In genomic region chr17:28375592-28376061, GRCm38 (mm10) we compare ENCODE assay signal across 14 mouse cellular contexts. TPM values are rescaled to one million over a fixed set of nuclear protein-coding genes. Genes with fewer than 3 reads are reported as not detected.
DNase-seq lines count a peak whose midpoint lies in the region; ATAC-seq and TF ChIP-seq lines count a peak whose summit lies in the region.
"Had no signal": no experiment of that assay in that cellular context is flagged by ENCODE, and none has a peak within 500 bp of the region (broad histone marks: within the 10 kb centered on the region; RNA-seq: fewer than 3 reads in every experiment).

No protein-coding gene starts in this region.

- no peak for TF ChIP-seq CTCF in forebrain, postnatal 0 days (IDR thresholded peaks at IDR 0.05; ENCODE audit: low read depth)

- H3K27me3 ChIP-seq in neural tube, embryonic 12.5 days (replicated peaks): peaks cover 28% of the 10 kb centered on the region
- peaks cover 24% of the 10 kb centered on the region for H3K27me3 ChIP-seq in intestine, embryonic 14.5 days (replicated peaks; ENCODE audit: control insufficient read depth, insufficient read depth, low read length)
- peaks cover 13% of the 10 kb centered on the region for H3K27me3 ChIP-seq in stomach, embryonic 15.5 days (replicated peaks)
- peaks cover 19% of the 10 kb centered on the region for H3K27me3 ChIP-seq in forebrain, postnatal 0 days (ENCODE audit: insufficient read depth, low read length)

- intact Hi-C loops in left cerebral cortex, postnatal 10 days (cut with DNase I): no loop called here

- 5% methylated on average over 17 of the region's 17 CpGs for WGBS in neural tube, embryonic 12.5 days
- WGBS in intestine, embryonic 14.5 days: 6% methylated on average over 17 of the region's 17 CpGs
- WGBS in stomach, embryonic 15.5 days: 7% methylated on average over 17 of the region's 17 CpGs
- WGBS in forebrain, postnatal 0 days: 19% methylated on average over 17 of the region's 17 CpGs

- H3K4me2 ChIP-seq in neural tube, embryonic 12.5 days (replicated peaks): 0 out of 2 replicates have a peak overlapping the region, but pooled peaks have one; percentile 9
- peak overlapping the region; percentile 6; the same call in 1 of the 2 replicates for H3K4me2 ChIP-seq in intestine, embryonic 14.5 days (ENCODE audit: low read length)
- H3K4me2 ChIP-seq in stomach, embryonic 15.5 days: peak overlapping the region; percentile 25
- H3K4me2 ChIP-seq in forebrain, postnatal 0 days (ENCODE audit: low read depth): no peak overlapping the region
- H3K4me2 ChIP-seq: forebrain, embryonic 15.5 days; heart, embryonic 13.5 days; limb, embryonic 15.5 days had no signal

- no peaks in the 10 kb centered on the region for H3K4me1 ChIP-seq in neural tube, embryonic 12.5 days
- H3K4me1 ChIP-seq in intestine, embryonic 14.5 days (replicated peaks; ENCODE audit: control insufficient read depth, insufficient read depth, low read length): no peaks in the 10 kb centered on the region
- 0 out of 2 replicates have a peak, but pooled peaks cover 8% of the 10 kb centered on the region for H3K4me1 ChIP-seq in stomach, embryonic 15.5 days
- no peaks in the 10 kb centered on the region for H3K4me1 ChIP-seq in forebrain, postnatal 0 days (ENCODE audit: insufficient read depth)
- H3K4me1 ChIP-seq: forebrain, embryonic 15.5 days had no signal

- H3K27ac ChIP-seq in neural tube, embryonic 12.5 days: no peak overlapping the region
- H3K27ac ChIP-seq in intestine, embryonic 14.5 days (ENCODE audit: low read depth): no peak overlapping the region
- H3K27ac ChIP-seq in stomach, embryonic 15.5 days: no peak overlapping the region
- H3K27ac ChIP-seq in forebrain, postnatal 0 days (ENCODE audit: low read depth, low read length): no peak overlapping the region
- H3K27ac ChIP-seq: forebrain, embryonic 15.5 days; heart, embryonic 13.5 days; limb, embryonic 15.5 days had no signal

- no peak for ATAC-seq in neural tube, embryonic 12.5 days (ENCODE audit: low FRiP score, low read depth)
- ATAC-seq in intestine, embryonic 14.5 days (replicated peaks; ENCODE audit: low FRiP score, low TSS enrichment, low read depth): peak; percentile 51
- 0 out of 2 replicates have a peak, but pooled peaks have one; percentile 12 for ATAC-seq in stomach, embryonic 15.5 days (ENCODE audit: insufficient read depth, low FRiP score, low read depth)
- ATAC-seq in forebrain, postnatal 0 days: no peak
- ATAC-seq: forebrain, embryonic 15.5 days had no signal

- H3K9ac ChIP-seq in neural tube, embryonic 12.5 days: no peak overlapping the region
- no peak overlapping the region for H3K9ac ChIP-seq in intestine, embryonic 14.5 days (ENCODE audit: low read length)
- no peak overlapping the region for H3K9ac ChIP-seq in stomach, embryonic 15.5 days
- H3K9ac ChIP-seq in forebrain, postnatal 0 days: no peak overlapping the region
- H3K9ac ChIP-seq: forebrain, embryonic 15.5 days; heart, embryonic 13.5 days; limb, embryonic 15.5 days had no signal

- H3K36me3 ChIP-seq in neural tube, embryonic 12.5 days: no peaks in the 10 kb centered on the region
- no peaks in the 10 kb centered on the region for H3K36me3 ChIP-seq in intestine, embryonic 14.5 days (ENCODE audit: control insufficient read depth, insufficient read depth, low read length)
- no peaks in the 10 kb centered on the region for H3K36me3 ChIP-seq in stomach, embryonic 15.5 days
- no peaks in the 10 kb centered on the region for H3K36me3 ChIP-seq in forebrain, postnatal 0 days (ENCODE audit: insufficient read depth)
- H3K36me3 ChIP-seq: forebrain, embryonic 15.5 days; heart, embryonic 13.5 days; limb, embryonic 15.5 days had no signal

- H3K9me3 ChIP-seq in neural tube, embryonic 12.5 days: no peaks in the 10 kb centered on the region
- no peaks in the 10 kb centered on the region for H3K9me3 ChIP-seq in intestine, embryonic 14.5 days (ENCODE audit: control insufficient read depth, low read length)
- H3K9me3 ChIP-seq in stomach, embryonic 15.5 days: no peaks in the 10 kb centered on the region
- H3K9me3 ChIP-seq in forebrain, postnatal 0 days (ENCODE audit: low read length): no peaks in the 10 kb centered on the region
- H3K9me3 ChIP-seq: forebrain, embryonic 15.5 days; heart, embryonic 13.5 days; limb, embryonic 15.5 days had no signal

- no peak overlapping the region for H3K4me3 ChIP-seq in neural tube, embryonic 12.5 days
- no peak overlapping the region for H3K4me3 ChIP-seq in intestine, embryonic 14.5 days (ENCODE audit: low read depth, low read length)
- H3K4me3 ChIP-seq in stomach, embryonic 15.5 days (replicated peaks): no peak overlapping the region
- no peak overlapping the region for H3K4me3 ChIP-seq in forebrain, postnatal 0 days (ENCODE audit: low read depth, low read length)
- H3K4me3 ChIP-seq: forebrain, embryonic 15.5 days; heart, embryonic 13.5 days; limb, embryonic 15.5 days; myocyte had no signal

- peak; percentile 28 to 43 for DNase-seq in adrenal gland, adult (ENCODE audit: inconsistent age in 2 of 2, low spot score in 1 of 2)
- no peak for DNase-seq in adrenal gland, adult 8-10 months
- DNase-seq in neural tube, embryonic 10.5 days (ENCODE audit: extremely low spot score, low spot score): no peak
- no peak for DNase-seq in intestine, embryonic 14.5 days (ENCODE audit: low spot score)
- no peak for DNase-seq in left cerebral cortex, postnatal 10 days (ENCODE audit: extremely low spot score in 1 of 2, low spot score in 2 of 2)
- DNase-seq in forebrain, postnatal 0 days: no peak
- DNase-seq: adrenal gland, postnatal 25 days; cerebellum, postnatal 25 days had no signal

RNA-seq across cellular contexts. Expression of gene Tulp1, which starts 10.6 kb away (rescaled TPM):
- under 1 TPM in 2 of 4 experiments, not detected in 2; 0.16 to 0.49 TPM for total RNA-seq in adrenal gland, adult 8-10 months (2022)
- 3.0 and 5.1 TPM in 2 replicates for polyA plus RNA-seq in neural tube, embryonic 12.5 days (2016; fragmentation: Nextera tagmentation; extraction: Ambion mirVana)
- 3.7 and 4.0 TPM in 2 replicates for polyA plus RNA-seq in intestine, embryonic 14.5 days (2014; fragmentation: Nextera tagmentation; extraction: Ambion mirVana)
- 4.2 and 5.0 TPM in 2 replicates for polyA plus RNA-seq in stomach, embryonic 15.5 days (2015; fragmentation: Nextera tagmentation; extraction: Ambion mirVana)
- not detected for total RNA-seq in left cerebral cortex, postnatal 10 days (2021)
- total RNA-seq in forebrain, postnatal 0 days (2014; rRNA removed): 1.2 and 1.8 TPM in 2 replicates
- polyA plus RNA-seq in forebrain, postnatal 0 days (2015; fragmentation: Nextera tagmentation; extraction: Ambion mirVana): 0.86 and 1.5 TPM in 2 replicates
- total RNA-seq: adrenal gland, postnatal 25 days had no signal
- polyA plus RNA-seq: myocyte had no signal

RNA-seq across cellular contexts. Expression of gene Tead3, which starts 25.0 kb away (rescaled TPM):
- total RNA-seq in adrenal gland, adult 8-10 months (2022): 10 to 100 TPM in 3 of 4 experiments, 1 to 10 TPM in 1; 8.5 to 21.1 (median 13.3) TPM
- 3.5 and 4.8 TPM in 2 replicates for polyA plus RNA-seq in neural tube, embryonic 12.5 days (2016; fragmentation: Nextera tagmentation; extraction: Ambion mirVana)
- polyA plus RNA-seq in intestine, embryonic 14.5 days (2014; fragmentation: Nextera tagmentation; extraction: Ambion mirVana): 12.0 and 13.3 TPM in 2 replicates
- polyA plus RNA-seq in stomach, embryonic 15.5 days (2015; fragmentation: Nextera tagmentation; extraction: Ambion mirVana): 11.5 and 12.0 TPM in 2 replicates
- 1 to 10 TPM; 3.0 to 3.3 TPM for total RNA-seq in left cerebral cortex, postnatal 10 days (2021)
- total RNA-seq in forebrain, postnatal 0 days (2014; rRNA removed): 4.5 and 4.8 TPM in 2 replicates
- 1.1 and 1.4 TPM in 2 replicates for polyA plus RNA-seq in forebrain, postnatal 0 days (2015; fragmentation: Nextera tagmentation; extraction: Ambion mirVana)

RNA-seq across cellular contexts. Expression of gene Rpl10a, which starts 47.4 kb away (rescaled TPM):
- total RNA-seq in adrenal gland, adult 8-10 months (2022): 100 to 1,000 TPM; 742 to 804 (median 775) TPM
- 341 and 353 TPM in 2 replicates for polyA plus RNA-seq in neural tube, embryonic 12.5 days (2016; fragmentation: Nextera tagmentation; extraction: Ambion mirVana)
- polyA plus RNA-seq in intestine, embryonic 14.5 days (2014; fragmentation: Nextera tagmentation; extraction: Ambion mirVana): 909 and 955 TPM in 2 replicates
- polyA plus RNA-seq in stomach, embryonic 15.5 days (2015; fragmentation: Nextera tagmentation; extraction: Ambion mirVana): 490 and 616 TPM in 2 replicates
- total RNA-seq in left cerebral cortex, postnatal 10 days (2021): 100 to 1,000 TPM; 454 to 468 TPM
- total RNA-seq in forebrain, postnatal 0 days (2014; rRNA removed): 1,161 and 1,582 TPM in 2 replicates
- polyA plus RNA-seq in forebrain, postnatal 0 days (2015; fragmentation: Nextera tagmentation; extraction: Ambion mirVana): 366 and 462 TPM in 2 replicates

Comparison
In these comparisons a context has a peak if more than half of its experiments do, and no peak if none do; other contexts are left out.
1. DNase-seq: peak in adrenal gland, adult (2 of 2); none in adrenal gland, adult 8-10 months (single experiment), neural tube, embryonic 10.5 days (single experiment), intestine, embryonic 14.5 days (single experiment), left cerebral cortex, postnatal 10 days (0 of 2) and forebrain, postnatal 0 days (single experiment).
2. ATAC-seq: peak in intestine, embryonic 14.5 days (single experiment) and stomach, embryonic 15.5 days (single experiment); none in neural tube, embryonic 12.5 days (single experiment) and forebrain, postnatal 0 days (single experiment).